Mouse (Mus musculus) embryo, embryonic 11.5 days (tissue): ENCODE results near the gene Neo1.
"Not testable (repeated sequence)": the region's sequence is repeated elsewhere in the genome, so short reads cannot be mapped to it uniquely, and the experiment has no call there.

Source experiments
- DNase-seq: peaks from one replicate; pipeline ENCODE4 v3.0.0-alpha.2; 2012; ENCODE audit warnings: low read depth, low spot score

The Neo1 gene

DNA sequence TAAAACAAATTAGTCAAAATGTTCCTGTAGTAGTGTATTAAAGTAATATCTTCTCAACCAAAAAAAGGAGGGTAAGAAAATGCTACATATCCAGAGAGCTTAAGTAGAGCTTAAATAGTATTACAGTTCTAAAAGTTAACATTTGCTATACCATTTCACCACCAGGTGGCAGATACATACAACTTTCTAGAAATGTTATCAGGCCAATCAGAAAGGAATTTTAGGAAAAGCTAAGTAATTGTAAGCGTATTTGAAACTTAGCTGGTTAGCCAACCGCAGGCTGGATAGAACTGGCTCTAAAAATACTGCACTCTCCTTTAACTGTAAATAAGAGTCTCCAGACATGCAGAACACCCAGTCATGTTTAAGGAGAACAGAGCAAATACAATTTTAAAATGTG is 22.9 kb downstream of the Neo1 start:
- peak; percentile 24 for DNase-seq

DNA sequence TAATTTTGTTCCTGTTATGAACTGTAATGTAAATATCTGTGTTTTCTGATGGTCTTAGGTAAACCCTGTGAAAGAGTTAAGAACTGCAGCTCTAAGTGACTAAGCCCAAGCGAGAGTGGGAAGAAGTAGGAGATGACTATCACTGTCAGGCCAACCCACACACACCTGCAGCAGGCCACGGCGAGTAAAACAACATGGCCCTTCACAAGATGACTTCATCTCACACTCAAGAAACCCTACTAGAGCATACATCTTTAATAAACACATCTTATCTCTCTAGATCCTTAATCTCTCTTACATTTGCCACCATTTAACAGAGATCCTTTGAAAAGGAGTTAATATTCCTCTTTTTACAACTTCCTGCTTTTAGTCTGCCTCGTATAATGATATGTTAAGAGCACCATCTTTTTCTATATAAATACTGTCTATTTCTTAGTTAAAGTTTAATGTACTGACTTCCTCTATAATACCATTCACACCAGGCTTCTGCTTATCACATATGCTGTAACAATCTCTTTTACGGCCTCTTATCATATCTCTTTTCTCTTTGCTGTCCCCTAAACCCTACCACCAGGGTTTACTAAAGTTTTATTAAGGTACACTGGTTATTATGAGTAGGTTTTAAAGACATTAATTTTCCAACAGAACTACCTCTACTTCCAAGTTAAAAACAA is 46.8 kb downstream of the Neo1 start:
- DNase-seq: no peak

DNA sequence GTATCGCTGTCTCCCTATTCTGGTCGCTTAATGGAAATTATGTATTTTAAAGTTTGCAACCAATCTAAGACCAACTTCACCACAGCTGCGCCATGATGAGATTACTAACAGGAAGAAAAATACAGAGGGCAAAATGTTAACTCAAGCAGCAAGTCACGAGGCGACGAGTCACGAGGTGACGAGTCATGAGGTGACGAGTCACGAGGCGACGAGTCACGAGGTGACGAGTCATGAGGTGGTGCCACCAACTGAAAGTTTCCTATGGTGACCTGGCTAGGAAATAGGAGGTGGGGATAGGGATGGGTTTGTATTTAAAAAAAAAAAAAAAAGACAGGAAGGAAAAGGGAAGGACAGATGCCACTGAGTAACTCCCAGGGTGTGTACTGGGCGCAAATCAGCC is 57.2 kb downstream of the Neo1 start:
- DNase-seq: no peak

DNA sequence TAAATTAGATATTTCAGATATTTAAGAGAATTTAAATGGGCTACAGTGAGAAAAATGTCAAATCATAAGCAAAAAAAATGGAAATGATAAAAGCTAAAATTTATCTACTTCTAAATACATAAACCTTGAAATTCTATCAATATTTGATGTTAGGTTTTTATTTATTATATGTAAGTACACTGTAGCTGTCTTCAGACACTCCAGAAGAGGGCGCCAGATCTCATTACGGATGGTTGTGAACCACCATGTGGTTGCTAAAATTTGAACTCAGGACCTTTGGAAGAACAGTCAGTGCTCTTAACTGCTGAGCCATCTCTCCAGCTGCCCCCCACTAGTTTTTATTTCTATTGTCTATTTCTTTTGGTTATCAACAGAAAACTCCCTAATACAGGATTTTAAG is 65.1 kb downstream of the Neo1 start:
- not testable (repeated sequence) for DNase-seq

DNA sequence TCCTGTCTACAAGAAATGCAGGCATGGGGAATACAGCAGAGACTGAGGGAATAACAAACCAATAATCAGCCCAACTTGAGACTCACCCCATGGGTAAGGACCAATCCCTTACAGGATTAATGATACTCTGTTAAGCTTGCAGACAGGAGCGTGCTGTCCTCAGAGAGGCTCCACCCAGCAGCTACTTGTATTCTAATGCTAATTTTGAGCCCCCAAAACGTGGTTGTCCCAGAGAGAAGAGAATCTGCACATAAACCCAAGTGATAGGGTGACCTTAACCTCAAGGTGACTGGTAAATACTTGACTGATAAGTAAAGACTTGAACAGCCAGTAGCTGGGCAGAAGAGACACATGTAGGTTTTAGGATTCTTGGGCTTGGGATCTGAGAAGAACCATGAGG is 68.9 kb downstream of the Neo1 start:
- no peak for DNase-seq

DNA sequence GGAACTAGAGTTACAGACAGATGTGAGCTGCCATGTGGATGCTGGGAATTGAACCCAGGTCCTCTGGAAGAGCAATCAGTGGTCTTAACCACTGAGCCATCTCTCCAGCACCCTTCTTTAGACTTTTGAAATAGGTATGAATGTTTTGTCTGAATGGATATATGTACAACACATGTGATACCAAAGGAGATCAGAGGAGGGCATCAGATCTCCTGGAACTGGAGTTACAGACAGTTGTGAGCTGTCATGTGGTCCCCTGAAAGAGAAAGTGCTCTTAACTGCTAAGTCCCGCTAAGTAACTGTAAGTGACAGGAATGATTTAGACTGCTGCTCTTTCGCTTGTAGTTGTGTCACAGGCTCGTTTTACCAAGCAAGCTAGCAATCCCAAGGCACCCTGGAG is 80.7 kb downstream of the Neo1 start:
- no peak for DNase-seq

DNA sequence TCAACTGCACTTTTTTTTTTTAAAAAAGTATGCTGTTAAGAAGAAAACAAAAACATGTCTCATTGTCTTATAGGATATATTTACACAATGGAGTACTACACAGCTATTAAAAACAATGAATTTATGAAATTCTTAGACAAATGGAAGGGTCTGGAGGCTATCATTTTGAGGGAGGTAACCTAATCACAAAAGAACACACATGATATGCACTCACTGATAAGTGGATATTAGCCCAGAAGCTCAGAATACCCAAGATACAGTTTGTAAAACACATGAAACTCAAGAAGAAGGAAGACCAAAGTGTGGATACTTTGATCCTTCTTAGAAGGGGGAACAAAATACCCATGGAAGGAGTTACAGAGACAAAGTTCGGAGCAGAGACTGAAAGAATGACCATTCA is 90.3 kb downstream of the Neo1 start:
- DNase-seq: not testable (repeated sequence)

DNA sequence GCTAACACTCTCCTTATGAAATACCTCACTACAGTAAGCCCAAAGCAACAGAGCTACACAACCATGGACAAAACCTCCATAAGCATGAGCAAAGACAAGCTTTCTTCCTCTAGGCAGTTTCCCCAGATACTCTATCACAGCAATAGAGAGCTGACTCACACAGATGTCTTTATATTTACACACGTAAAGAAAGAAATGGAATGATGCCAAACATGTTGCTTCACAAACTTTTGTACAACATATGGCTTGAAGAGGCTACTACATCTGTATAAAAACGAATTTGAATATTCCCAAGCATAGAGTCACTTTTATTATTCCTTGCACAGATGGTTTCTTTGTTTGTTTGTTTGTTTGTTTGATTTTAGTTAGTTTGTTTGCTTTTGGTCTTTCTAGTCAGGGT is 101.5 kb downstream of the Neo1 start:
- DNase-seq: no peak

DNA sequence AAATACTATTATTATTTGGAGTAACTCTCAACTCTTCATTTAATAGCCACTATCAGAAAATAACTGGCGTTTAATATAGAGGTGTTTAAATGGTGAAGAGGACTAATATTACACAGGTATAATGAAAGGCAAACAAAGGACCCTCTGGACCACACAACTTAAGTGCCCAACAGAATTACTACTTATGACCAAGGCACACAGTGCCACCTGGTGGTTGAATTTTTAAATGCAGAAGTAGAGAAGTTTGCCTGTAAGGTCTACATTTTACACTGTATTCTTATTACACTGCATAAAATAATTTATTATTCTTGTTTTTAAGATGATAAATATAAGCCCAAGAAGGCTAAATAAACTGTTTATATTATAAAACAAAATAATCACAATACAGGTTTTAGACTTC is 108.1 kb downstream of the Neo1 start:
- DNase-seq: peak; percentile 8

DNA sequence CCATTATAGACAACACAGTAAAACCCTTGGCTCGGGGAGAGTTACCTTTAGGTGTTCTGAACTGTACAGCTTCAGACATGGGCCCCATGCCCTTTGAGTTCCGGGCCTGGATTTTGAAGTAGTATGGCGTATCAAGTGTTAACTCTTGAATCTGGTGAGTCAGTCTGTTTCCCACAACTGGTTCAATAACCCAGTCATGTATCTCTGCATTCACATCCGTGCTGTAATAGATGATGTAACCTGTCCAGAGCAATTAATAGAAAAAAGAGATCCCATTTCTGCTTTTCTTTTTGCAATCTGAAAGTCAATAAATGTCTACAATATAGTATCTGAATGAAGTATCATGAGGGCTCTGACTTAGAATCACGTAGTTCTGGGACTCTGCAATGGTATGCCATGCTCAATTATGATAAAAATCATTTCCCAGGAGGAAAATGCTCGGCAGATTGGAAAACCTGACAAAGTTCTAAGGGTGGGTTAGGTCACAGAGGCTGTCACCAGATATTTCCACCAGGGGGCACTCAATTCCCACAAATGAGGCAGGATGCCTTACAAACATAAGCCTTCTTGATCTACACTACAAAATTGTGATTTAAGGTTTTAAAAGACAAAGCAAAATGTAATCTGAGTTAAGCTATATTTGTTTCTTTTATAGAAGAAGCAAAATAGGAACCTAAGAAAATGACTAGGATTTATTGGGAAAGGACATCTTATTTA is 133.2 kb downstream of the Neo1 start:
- DNase-seq: peak; percentile 51

DNA sequence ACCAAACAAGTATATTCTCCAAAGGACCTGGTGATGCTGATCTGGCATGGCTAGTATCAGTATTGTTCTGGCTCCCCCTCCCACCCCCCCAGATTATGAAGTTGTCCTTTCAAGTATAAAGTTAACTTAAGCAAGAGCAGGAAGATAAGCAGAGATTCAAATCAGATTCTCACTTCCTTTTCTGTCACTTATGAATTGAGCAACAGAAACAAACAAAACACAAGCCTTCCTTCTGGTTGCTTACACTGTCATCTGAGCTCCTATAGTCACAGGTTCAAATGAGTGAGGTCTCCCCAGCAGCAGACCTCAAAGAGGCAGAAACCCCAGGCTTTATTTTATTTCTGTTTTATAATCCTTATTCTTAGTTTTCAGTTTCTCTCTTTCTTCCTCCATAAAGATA is 136.6 kb downstream of the Neo1 start:
- DNase-seq: no peak

DNA sequence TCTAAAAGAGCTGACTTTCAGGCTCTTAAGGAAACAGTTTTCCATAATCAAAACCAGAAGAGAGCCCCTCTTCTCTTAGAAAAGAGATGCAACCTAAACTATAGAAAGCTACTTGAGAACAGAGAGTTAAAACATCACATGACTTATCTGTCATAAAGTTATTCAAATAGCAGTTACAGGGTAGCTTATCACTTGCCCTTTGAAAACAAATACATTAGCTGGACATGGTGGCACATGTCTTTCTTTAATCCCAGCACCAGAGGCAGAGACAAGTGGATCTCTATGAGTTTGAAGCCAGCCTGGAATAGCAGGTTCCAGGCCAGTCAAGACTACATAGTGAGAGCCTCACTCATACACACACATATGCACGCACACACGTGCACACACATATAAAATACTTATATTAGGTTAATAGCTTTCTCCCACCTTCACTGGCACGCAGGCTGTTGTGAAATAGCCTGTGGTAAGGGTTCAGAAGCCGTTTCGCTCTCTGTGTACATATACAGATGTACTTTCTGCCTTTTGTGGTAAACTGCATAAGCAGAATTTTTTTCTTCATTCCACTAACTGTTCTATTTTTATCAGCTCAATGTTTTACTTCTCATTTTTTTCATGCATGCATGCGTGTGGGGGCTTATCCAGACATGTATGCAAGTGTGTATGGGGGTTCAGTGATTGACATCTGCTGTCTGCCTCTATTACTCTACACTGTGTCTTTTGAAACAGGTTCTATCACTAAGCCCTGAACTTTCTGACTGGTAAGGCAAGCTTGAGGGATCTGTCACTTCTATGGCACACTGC is 144.2 kb downstream of the Neo1 start:
- DNase-seq: no peak

DNA sequence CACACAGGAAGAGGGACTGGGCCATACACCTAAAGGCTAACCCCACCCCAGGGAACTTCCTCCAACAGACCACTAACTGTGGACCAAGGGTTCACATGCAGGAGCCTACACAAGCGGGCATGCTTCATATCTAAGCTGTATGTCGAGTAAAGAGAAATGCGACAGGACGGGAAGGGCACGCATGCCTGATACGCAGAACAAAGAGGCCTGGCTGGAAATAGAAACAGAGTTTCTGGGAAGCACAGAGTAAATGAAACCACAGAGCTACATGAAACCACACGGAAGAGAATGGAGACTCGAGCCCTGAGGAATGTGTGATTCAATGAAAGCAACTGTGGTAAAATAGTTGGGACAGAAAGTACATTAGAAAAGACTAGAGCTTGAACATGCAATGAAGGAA is 145.3 kb downstream of the Neo1 start:
- no peak for DNase-seq

DNA sequence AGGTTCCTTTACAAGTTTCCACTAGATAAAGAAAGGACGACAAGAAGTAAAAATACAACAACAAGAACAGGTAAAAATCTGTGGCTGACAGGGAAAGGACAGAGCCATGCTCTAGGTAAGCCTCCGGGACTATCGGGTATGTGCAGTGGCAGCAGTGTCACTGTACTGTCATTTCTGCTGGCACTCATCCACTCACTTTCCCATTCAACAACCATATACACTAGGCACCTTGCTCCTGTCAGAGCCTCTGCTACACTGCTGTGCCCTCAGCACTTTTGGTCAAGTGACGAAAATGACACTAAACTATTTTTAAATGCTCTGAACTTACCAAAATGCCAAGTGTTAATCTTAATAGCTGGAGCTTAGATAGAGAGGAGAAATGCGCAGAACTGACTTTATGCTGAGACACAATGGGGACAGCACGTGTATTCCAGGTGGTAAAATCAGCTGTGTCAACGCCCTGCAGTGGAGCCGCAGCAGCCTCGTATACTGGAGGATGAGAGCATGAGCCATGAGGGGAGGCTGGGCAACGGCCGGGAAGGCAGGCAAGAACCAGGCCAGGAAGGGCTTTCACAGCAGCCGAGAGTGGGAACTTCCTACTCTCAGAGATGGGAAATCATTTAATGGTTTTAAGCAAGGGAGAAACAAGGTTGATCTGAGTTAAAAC is 146.3 kb downstream of the Neo1 start:
- no peak for DNase-seq

DNA sequence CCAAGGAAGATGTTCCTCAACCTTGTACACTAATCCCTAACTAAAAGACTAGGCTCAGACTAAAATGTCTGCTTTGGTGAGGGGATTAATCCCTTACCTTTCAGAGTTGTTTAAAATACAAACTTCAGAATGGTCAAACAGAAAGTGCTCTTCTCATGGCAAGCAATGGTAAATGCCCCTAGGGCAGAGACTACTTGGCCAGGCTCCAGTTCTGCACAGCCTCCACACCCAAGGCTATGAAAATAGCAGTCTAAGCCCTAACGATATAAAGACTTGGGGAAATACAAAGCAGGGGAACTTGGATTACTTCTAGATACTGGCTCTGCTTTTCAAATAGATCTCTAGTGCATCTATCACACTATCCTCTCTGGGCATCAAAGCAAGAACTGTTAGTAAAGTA is 153.6 kb downstream of the Neo1 start:
- DNase-seq: no peak

DNA sequence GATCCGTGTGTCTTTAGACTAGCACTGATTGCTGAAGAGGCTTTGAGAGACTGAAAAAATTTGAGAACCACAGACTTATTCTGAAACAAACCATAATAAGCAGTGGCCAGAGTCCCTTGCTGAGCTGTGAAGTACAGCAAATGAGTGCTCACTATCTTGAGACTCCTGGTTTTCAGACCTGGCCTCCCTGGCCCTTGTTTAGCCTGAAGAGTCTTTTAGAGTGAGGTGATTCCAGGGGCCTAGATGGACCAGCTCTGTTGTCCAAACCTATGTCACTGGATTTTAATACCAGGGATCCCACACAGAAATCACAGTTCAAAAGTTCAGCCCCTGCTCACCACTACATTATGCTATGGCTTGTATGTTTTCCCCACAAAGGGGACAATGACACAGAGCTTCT is 156.4 kb downstream of the Neo1 start:
- no peak for DNase-seq

DNA sequence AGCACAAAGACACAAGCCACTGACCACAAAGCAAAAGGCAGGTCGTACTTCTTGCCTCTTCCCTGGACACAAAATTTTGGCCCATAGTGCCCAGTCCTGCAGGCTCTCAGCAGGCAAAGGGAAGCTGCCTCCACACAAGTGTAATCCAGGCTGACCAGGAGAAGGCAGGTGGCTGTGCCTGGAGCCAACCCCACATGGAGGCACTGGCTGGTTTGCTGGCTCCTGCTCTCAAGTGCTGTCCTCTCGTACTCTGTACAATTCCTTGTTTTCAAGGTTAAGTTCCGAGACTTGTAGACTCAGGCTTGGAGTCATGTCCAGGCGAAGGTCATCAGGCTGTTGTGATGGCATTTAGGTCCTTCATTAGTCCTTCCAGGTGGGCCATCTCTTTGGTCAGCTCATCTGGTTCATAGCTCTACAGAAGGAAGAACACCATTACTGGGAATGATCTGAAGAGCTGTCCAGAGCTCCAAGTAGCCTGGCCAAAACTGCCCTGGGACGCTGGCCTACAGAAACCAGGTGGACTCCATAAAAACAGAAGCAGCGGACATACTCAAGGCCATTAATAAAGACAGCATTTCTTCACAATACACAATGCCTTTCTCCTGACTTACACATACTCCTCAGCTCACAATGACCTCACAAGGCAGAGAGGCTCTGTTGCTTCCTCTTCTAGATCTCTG is 159.2 kb downstream of the Neo1 start:
- no peak for DNase-seq

DNA sequence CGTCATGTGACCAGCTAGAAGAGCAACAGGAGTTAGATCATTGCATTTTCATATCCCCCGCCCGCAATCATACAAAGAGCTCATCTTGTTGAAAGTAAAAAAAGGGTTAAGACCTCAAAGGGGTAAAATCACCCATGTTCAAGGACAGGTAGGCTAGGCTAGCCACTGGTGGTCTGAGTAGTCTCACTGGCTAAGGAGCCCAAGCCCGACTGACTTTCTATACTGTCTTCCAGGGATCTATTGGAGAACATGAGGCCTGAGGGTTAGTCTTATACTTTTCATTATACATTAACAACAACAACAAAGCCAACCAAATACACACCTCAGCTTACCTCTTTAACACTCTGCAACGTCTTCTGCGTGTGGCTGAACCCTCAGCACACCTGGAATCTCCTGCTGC is 160.8 kb downstream of the Neo1 start:
- DNase-seq: no peak

DNA sequence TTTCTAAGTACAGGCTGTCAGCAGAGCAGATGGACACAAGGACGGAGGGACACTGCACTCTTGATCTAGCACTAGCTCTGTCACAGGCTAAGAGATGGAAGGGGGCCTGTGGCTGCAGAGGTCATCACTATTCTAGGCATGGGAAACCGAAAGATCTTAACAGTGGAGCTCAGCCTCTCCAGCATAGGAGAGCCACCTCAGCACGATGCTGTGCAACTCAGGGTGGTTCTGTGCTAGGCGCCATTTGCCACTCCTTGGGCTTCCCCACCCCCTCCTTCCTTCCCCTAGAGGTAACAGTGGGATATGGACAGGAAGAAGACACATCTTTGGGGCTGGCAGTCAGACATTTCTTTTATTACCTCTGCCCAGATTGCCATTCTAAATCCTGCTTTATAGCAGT is 161.9 kb downstream of the Neo1 start:
- DNase-seq: no peak

DNA sequence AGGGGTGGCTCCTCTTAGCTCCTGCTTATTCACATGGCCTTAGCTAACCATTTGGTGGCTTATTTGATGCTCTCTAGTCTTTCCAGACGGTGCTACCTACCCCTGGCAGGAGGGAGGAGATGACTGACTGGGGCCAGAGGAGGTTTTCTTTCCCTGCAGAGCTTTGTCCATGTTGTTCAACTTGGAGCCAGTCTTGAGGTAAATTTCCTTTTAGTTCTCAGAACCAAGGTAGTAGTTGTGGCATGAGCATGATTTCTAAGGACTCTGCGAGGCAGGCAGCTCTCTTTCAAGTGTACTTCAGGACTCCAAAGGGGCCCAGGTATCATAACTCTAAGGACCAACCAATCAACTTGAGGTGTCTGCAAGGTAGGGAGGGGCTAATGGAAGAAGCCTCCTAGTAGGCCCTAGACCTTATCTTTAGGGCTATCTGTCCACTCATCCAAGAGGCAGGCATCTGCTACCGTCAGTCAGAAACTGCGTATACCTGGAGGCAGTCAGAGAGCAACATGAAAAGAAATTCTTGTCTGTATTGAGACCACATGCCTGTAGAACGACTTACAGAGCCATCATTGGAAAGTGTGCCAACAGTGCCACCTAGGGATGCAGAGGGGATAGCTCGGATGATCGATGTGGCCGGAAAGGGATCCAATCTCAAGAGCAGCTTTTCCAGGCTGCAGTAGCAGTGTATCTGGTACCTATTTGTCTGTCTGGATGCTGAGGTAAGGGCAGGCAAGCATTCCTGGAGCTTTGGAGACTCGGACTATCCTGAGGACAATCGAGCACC is 162.5 kb downstream of the Neo1 start:
- DNase-seq: peak; percentile 45

DNA sequence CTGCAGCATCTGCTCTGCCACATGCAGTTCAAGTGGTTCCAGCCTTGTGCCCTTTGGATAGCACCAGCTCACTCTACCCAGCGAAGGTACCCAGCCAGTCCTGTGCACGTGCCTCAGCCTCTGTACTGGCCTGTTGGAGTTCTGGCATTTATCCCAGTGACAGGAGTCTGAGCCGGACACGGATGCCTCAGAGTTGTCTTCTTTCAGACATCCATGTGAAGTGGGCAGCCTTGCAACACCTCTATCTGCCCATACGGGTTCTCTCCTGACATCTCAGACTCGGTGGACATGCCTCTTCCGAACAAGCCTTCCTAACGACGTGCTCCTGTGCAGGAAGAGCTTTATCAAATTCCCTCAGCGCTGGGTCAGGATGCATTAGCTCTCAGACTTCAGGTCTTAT is 165.1 kb downstream of the Neo1 start:
- DNase-seq: no peak
